Mouse (Mus musculus): ENCODE results near the gene Zbtb21.
A peak's percentile ranks its signal among the peaks of the same experiment; 100 is the strongest.
"Not testable (repeated sequence)": the region's sequence is repeated elsewhere in the genome, so short reads cannot be mapped to it uniquely, and the experiment has no call there.

Zbtb21 gene

GRCm38 (mm10) chr16:97962151-97962948 lies at the start of gene Zbtb21, which contains the start of gene C2cd2:
Gene Zbtb21, minus strand, starts transcription at chr16:97962622.
Gene C2cd2, minus strand, starts transcription at chr16:97962598.
- DNase-seq = peak; percentile 95

DNA sequence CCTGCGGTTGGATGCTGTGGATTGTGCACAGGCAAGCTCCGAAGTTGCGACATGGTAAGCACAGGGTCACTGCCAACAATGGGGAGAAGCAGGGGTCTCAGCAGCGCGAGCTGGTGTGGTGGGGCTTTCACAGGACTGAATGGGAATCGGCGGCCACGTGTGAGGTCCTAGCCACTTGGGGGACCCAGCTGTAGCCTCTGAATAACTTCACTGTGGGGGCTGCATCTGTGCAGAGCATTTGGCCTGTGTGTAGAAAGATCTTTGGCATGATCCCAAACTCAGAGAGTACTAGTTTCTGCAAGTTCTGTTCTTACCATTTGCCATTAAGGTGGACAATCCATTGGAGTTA lies 34.9 kb upstream of the Zbtb21 start:
- not testable (repeated sequence) for DNase-seq

DNA sequence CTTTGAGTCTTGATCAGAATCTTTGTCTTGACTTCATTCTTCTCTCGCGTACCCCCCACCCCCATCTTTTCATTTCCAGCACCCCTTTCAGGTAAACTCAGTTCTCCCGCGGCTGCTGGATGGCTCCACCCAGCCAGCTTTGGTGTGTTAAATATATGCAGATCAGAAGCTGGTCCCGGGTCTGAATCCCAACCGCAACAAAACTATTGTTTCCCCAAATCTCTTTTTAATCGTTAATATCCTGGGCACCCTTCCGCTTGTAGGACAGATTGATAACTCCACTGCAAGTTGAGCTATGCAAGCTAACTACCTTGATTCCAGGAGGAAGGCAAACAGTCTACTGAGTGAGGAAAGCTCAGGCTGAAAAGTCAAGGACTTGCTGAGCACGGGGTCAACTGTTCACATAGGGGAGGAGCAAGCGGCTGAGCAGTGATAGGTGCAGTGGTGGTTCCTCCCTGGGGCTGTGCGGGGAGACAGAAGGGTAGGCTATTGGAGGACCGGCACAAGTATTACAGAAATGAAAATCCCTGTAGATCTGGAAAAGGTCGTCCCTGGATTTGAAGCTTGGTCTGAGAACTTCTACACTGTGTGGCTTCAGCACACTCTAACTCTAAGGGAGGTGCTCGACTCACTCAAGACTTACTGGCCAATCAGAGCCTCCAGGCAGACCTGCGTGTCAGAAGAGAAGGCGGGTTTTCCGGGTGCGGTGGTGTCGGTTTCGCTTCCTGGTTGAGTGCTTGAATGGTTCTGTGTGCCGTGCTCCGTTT lies 34.4 kb upstream of the Zbtb21 start, which contains the start of gene B230307C23Rik:
Gene B230307C23Rik, plus strand, starts transcription at position 700 of the 767 bp plus-strand sequence.
- DNase-seq = peak; percentile 88

DNA sequence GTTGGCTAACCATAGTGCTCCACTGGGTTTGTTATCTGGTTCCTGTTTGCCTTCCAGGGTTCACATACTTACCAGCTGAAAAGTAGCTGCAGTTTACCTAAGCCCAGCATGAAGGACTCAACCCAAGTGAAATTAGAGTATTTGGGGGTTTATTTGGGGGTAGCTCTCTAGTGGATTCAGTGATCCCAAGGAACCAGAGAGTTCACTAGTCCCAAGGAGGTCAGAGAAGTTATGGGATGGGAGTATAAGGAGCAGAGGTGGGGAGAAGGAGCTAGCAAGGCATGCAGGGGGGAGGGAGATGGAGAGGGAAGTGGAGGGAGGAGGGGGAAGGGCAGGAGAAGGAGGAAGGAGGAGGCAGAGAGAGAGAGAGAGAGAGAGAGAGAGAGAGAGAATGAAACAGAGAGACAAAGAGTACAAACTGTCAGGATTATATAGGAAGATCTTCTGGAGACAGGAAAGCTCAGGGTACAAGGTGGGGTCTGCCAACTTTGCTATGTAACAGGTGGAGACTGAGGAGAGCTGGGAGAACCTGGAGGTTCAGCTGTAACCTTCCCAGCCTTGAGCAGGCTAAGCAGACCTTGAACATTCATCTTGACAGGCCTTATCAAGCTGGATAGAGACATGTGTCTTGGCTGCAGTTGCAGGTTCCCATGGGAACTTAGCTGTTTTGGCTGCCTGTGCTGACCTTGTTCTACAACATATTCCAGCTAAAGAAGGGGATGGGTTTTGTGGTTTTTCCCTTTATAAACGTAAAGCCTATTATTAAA lies 33.6 kb upstream of the Zbtb21 start:
- no peak for DNase-seq

DNA sequence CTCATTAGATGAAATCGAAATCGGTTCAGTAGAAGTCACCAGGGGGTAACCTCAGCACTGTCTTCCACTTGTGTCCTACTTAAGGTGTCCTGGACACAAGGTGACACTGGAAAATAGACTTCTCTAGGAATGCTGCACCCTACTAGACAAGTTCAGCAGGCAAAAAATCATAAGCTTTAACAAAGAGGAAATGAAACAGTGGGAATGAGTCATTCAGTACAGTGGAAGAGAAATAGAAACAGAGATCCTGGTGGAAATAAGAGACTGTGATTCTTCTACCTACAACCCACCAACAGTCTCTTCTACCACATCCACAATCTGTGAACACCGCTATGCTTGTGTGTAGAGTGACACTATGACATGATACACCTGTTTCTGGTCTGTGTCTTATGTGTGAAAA lies 30.1 kb upstream of the Zbtb21 start:
- DNase-seq = not testable (repeated sequence)

GRCm38 (mm10) chr16:97991517-97991916 lies 29.1 kb upstream of the Zbtb21 start:
- DNase-seq = no peak

GRCm38 (mm10) chr16:97984589-97984988 lies 22.2 kb upstream of the Zbtb21 start:
- no peak for DNase-seq

DNA sequence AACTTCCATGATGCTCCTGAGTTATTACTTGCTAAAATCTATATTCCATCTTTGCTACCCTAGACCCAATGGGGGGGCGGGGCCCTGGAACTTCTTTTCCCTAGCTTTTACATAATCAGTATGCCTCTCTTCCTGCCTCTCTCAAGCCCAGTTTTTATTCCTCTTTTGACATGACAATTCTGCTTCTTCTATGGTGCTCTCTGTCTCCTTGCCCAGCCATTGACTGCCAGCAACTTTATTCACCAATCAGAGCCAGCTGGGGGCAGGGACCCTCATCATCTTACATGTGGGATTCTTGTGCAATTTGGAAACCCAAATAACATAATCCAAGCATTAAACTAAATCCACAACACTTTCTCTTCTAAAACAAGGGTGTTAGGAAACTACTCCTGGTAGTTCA lies 18.9 kb upstream of the Zbtb21 start:
- no peak for DNase-seq

- DNase-seq = no peak
These were observed 15.3 kb upstream of the Zbtb21 start for GRCm38 (mm10) chr16:97977722-97978121.

DNA sequence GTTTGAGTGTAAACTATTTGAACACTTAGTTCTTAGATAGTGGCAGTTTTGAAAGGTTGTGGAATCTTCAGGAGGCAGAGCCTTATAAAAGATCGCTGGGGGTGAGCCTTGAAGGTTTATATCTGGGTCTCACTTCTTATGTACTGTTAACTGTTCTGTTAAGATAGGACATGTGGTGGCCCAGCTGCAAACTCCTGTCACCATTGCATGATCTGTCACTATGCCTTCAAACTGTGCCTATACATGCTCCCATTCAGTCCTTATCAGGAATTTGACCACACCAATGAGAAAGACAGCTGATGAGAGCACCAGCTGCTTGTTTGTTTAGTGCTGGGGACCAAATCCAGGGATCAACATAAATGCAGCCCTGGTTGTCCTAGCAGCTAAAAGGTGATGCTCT lies 14.9 kb upstream of the Zbtb21 start:
- no peak for DNase-seq

- no peak for DNase-seq
These were observed 1.6 kb upstream of the Zbtb21 start for GRCm38 (mm10) chr16:97963956-97964540.

DNA sequence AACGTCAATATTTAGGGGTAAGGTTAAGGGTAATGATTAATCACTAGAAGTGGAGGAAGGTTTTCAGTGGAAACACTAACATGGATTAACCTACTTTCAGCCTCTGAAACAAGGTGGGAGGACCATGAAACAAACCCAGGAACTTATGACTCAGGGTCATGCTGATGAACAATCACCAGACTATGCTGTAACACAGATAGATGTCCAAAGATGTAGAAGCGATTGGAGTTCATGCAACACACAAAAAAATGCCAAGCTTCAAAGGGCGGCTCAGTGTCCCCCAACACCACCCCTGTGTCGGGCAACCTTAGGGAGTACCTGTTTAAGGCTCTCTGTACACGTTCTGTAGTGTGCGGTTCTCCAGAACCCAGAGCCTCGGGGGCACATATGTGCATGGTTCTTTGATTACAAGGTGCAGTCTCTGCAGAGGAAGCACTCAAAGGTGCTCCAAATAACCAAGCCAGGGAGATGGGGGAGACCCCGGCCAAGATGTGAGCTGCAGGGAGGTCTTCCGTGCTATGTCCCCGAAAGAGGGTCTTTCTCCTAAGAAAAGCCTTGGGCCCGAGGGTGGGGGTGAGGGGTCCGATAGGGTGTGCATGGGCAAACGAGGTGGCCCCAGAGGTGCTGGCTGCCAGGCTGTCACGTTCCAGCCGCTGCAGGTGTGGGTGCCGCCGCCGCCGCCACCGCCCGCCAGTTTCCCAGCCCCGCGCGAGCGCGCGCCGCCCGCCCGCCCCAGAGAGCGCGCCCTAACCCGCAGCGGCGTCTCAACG lies 856 bp downstream of the Zbtb21 start:
- no peak for DNase-seq

- no peak for DNase-seq
These were observed 2.1 kb downstream of the Zbtb21 start for GRCm38 (mm10) chr16:97960348-97960747.

DNA sequence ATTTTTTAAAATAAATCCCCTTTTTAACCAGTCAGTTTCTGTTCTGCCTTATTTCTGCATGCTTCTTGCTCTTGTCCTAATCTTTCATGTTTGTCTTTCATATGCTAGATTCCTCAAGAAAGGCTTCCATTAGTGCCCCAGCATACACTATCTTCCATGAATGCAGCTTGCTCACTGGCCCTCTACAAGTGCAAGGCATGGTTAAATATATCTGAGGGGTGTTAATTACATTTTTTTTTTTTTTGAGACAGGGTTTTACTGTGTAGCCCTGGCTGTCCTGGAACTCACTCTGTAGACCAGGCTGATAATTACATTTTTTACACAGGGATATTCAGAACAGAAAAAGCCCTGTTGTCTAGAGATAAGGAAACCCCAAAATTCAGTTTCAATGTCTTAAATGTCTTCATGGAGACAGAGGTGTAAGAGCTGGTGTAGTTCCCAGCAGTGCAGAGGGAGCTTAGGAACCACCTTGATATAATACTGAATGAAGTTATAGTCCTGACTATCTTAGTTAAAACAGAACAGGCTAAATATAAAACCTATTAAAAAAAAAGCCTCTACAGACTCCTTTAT lies 3.9 kb downstream of the Zbtb21 start:
- DNase-seq = no peak

GRCm38 (mm10) chr16:97957626-97958025 lies 4.8 kb downstream of the Zbtb21 start:
- no peak for DNase-seq

- no peak for DNase-seq
These were observed 6.4 kb downstream of the Zbtb21 start for GRCm38 (mm10) chr16:97956011-97956410.

- no peak for DNase-seq
These were observed 9.1 kb downstream of the Zbtb21 start for GRCm38 (mm10) chr16:97953300-97953699.

DNA sequence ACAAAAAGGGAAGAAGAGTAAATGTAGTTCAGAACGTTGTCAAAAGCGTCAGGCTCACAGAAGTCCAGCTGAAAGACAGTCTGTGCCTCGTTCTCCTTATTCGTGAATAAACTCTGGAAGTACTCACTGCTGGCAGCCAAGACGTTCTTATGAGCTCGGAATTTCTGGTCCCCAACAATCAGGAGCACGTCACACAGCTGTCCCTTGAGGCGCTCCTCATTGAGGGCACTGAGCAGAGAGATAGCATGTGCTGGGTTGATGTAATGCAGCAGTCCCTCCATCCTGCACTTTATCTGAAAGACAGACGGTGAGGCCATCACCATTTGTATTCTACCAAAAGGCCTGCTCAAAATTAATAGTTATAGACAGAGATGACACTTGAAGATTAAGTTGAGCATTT lies 9.6 kb downstream of the Zbtb21 start:
- DNase-seq = no peak

DNA sequence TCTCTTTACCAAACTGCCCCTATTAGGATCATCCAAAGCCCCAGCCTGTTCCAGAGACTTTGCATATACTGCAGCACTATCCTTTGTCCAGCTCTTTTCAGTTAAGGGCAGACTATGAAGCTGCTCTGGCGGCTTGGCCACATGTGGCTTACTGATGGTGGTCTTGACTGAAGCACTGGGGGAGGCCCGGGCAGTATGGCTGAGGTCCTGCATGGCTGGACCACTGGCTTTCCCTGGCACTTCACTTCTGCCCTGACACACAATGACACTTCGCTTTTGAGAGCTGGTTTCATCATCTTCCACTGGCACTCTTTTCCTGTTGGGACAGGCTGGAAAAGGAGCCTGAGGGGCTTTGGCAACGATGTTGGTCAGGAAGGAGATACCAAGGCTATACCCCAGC lies 10.1 kb downstream of the Zbtb21 start:
- DNase-seq = no peak

GRCm38 (mm10) chr16:97950061-97950460 lies 12.4 kb downstream of the Zbtb21 start:
- DNase-seq = no peak

GRCm38 (mm10) chr16:97948836-97949235 lies 13.6 kb downstream of the Zbtb21 start:
- DNase-seq = no peak

DNA sequence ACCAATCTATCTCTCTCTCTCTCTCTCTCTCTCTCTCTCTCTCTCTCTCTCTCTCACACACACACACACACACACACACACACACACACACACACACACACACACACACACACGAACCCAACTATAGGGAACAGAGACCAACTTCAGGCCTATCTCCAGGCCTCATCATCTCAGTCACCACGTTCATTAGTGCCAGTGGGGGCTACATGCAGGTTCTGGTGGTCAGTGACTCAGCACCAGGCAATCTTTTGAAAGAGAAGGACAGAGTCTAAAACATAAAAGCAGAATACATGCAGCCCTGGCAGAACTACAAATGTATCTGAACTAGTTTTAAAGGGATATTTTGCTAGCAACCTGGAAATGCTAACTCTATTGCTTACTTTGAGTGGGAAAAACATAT lies 15.4 kb downstream of the Zbtb21 start:
- DNase-seq = not testable (repeated sequence)
